Mouse (Mus musculus): ENCODE results near the gene Fbxl2.

GRCm38 (mm10) chr9:113982883-113983670 lies 62.9 kb downstream of the Fbxl2 start:
- TF ChIP-seq HCFC1 (IDR thresholded peaks at IDR 0.05; ENCODE audit: borderline replicate concordance, insufficient read depth, low read length) (no peak), MAFK (IDR thresholded peaks at IDR 0.05; ENCODE audit: insufficient read depth, low read depth, low read length) (no peak), ZC3H11A (IDR thresholded peaks at IDR 0.05; ENCODE audit: borderline replicate concordance, low read depth, low read length) (no peak), ZNF384 (IDR thresholded peaks at IDR 0.05; ENCODE audit: low read depth, low read length) (no peak), CHD2 (IDR thresholded peaks at IDR 0.05; ENCODE audit: low read depth, low read length) (no peak)

All from ES-E14 (cell line).